16 mouse cellular contexts compared by ENCODE assay signal in the genomic region with DNA sequence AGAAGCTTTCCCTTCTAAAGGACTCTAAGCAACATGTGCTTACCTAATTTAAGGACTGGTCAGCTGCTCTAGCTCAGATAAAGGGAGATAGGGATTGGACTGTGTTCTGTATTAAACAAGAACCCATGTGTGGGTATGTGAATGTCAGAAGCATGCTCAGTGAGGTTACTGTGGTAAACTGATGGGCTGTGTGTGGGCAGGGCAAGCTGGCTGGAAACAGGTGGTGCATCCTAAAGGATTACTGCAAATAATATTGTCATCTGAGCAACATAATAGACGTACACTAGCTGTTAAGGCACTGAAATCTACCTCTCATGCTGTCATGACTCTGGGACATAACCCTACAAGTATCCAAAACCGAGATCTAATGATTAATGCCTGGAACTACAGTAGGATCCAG. TPM values are rescaled to one million over a fixed set of nuclear protein-coding genes. Genes with fewer than 3 reads are reported as not detected.
"Had no signal": no experiment of that assay in that cellular context is flagged by ENCODE, and none has a peak within 500 bp of the region (broad histone marks: within the 10 kb centered on the region; RNA-seq: fewer than 3 reads in every experiment).

No protein-coding gene starts in this region.

- DNase-seq: lung, adult 18-20 months; lung, embryonic 14.5 days; lung, postnatal 10 days; lung, postnatal 4 days; midbrain, embryonic 14.5 days; retina, postnatal 1 day; right cerebral cortex, adult 18-20 months; right cerebral cortex, postnatal 25 days; right cerebral cortex, postnatal 4 days; spleen, adult 18-20 months; thymus, adult 18-20 months; thymus, postnatal 14 days; thymus, postnatal 4 days had no signal

RNA-seq across cellular contexts. Expression of gene 9630041A04Rik, which starts 28.0 kb away (rescaled TPM):
- total RNA-seq: megakaryocyte, adult 5-6 weeks; megakaryocyte-erythroid progenitor cell, adult 5-6 weeks; neutrophil, adult 5-6 weeks had no signal
